Mouse (Mus musculus): ENCODE results near the gene Gprc5b.

Gprc5b gene

GRCm38 (mm10) chr7:118991341-118991884 is 3.6 kb downstream of the Gprc5b start:
- intact Hi-C loops (cut with DNase I) = loop anchor here (5.0 kb wide), 2 partner anchors 64 to 134 kb away; partner anchors contain the start of genes Iqck and Knop1

GRCm38 (mm10) chr7:118990282-118990681 is 4.7 kb downstream of the Gprc5b start:
- intact Hi-C loops (cut with DNase I) = loop anchor here (5.0 kb wide), 2 partner anchors 63 to 133 kb away; partner anchors contain the start of genes Iqck and Knop1

GRCm38 (mm10) chr7:118989275-118989856 is 5.6 kb downstream of the Gprc5b start:
- intact Hi-C loops (cut with DNase I) = no loop called here

GRCm38 (mm10) chr7:118986369-118986768 is 8.6 kb downstream of the Gprc5b start:
- intact Hi-C loops (cut with DNase I) = no loop called here

GRCm38 (mm10) chr7:118985786-118986185 is 9.2 kb downstream of the Gprc5b start:
- intact Hi-C loops (cut with DNase I) = no loop called here

GRCm38 (mm10) chr7:118983961-118984360 is 11.1 kb downstream of the Gprc5b start:
- intact Hi-C loops (cut with DNase I) = no loop called here

GRCm38 (mm10) chr7:118982586-118982985 is 12.4 kb downstream of the Gprc5b start:
- intact Hi-C loops (cut with DNase I) = no loop called here

- intact Hi-C loops (cut with DNase I) = no loop called here
Measured at GRCm38 (mm10) chr7:118981831-118982230, 13.2 kb downstream of the Gprc5b start.

- intact Hi-C loops (cut with DNase I) = no loop called here
Measured at GRCm38 (mm10) chr7:118981346-118981745, 13.7 kb downstream of the Gprc5b start.

GRCm38 (mm10) chr7:118979708-118980107 is 15.3 kb downstream of the Gprc5b start:
- intact Hi-C loops (cut with DNase I) = no loop called here

- intact Hi-C loops (cut with DNase I) = no loop called here
Measured at GRCm38 (mm10) chr7:118979121-118979520, 15.9 kb downstream of the Gprc5b start.

- intact Hi-C loops (cut with DNase I) = no loop called here
Measured at GRCm38 (mm10) chr7:118977167-118977543, 17.9 kb downstream of the Gprc5b start.

- intact Hi-C loops (cut with DNase I) = no loop called here
Measured at GRCm38 (mm10) chr7:118976414-118977166, 18.4 kb downstream of the Gprc5b start.

GRCm38 (mm10) chr7:118975837-118976236 is 19.2 kb downstream of the Gprc5b start:
- intact Hi-C loops (cut with DNase I) = no loop called here

GRCm38 (mm10) chr7:118973377-118973776 is 21.6 kb downstream of the Gprc5b start:
- intact Hi-C loops (cut with DNase I) = no loop called here

GRCm38 (mm10) chr7:118972306-118972705 is 22.7 kb downstream of the Gprc5b start:
- intact Hi-C loops (cut with DNase I) = no loop called here

GRCm38 (mm10) chr7:118971499-118971898 is 23.5 kb downstream of the Gprc5b start:
- intact Hi-C loops (cut with DNase I) = no loop called here

GRCm38 (mm10) chr7:118968870-118969269 is 26.1 kb downstream of the Gprc5b start:
- intact Hi-C loops (cut with DNase I) = no loop called here

GRCm38 (mm10) chr7:118965198-118965597 is 29.8 kb downstream of the Gprc5b start:
- intact Hi-C loops (cut with DNase I) = no loop called here

GRCm38 (mm10) chr7:118964777-118965176 is 30.2 kb downstream of the Gprc5b start:
- intact Hi-C loops (cut with DNase I) = no loop called here

GRCm38 (mm10) chr7:118959209-118959608 is 35.8 kb downstream of the Gprc5b start:
- intact Hi-C loops (cut with DNase I) = no loop called here

GRCm38 (mm10) chr7:118956616-118957246 is 38.3 kb downstream of the Gprc5b start:
- intact Hi-C loops (cut with DNase I) = no loop called here

Data from adrenal gland (tissue).